Mouse (Mus musculus) brain, embryonic 18.5 days (tissue): ENCODE measurements around the gene Reg4.

Experiments used
- DNase-seq: peaks from one replicate; pipeline ENCODE4 v3.0.0-alpha.2; 2012; ENCODE audit warnings: low read depth, low spot score

Reg4 gene

GRCm38 (mm10) chr3:98236266-98236665 lies 14.3 kb downstream of the Reg4 start:
- no peak for DNase-seq

DNA sequence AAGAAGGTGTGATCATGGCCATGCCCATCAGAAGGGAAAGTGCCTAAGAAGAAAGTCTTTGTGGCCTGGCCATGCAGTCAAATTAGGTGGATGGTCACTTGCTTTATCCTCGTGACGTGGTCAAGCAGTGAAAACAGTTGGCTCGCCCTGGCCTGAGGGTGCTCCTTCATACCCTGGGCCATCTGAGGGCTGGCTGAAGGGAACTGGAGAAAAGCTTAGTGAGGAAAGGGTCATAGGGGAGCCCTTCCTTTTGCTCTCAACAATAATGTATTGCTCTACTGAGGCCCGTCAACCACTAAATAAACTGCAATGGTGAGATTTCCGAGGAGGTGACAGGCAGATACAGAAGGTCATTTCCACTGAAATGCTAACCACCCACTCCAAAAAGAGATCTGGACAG lies 15.3 kb downstream of the Reg4 start:
- no peak for DNase-seq

DNA sequence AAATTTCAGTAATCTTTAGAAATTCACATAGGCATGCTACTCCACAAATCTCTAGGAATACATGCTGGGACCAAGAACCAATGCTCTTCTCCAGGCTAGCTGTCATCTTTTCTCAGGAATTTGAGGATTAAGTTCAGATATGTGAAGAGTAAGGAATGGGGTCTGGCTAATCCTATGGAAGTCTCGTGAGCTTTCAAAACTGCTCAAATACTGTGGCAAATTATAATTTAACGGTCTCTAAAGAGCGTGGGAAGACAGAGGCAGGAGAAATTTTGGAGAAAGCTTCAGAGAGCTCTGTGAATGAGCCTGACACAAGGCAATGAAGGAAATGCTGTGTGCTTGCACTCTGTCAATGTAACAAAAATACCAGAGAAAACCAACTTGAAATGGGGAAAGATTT lies 16.2 kb downstream of the Reg4 start:
- DNase-seq = no peak

- DNase-seq = no peak
Observed at GRCm38 (mm10) chr3:98242051-98242450, 20.1 kb downstream of the Reg4 start.

GRCm38 (mm10) chr3:98242458-98243037 lies 20.6 kb downstream of the Reg4 start:
- DNase-seq = no peak

GRCm38 (mm10) chr3:98245892-98246291 lies 23.9 kb downstream of the Reg4 start:
- no peak for DNase-seq

- no peak for DNase-seq
Observed at GRCm38 (mm10) chr3:98246985-98247751, 25.2 kb downstream of the Reg4 start.

- DNase-seq = no peak
Observed at GRCm38 (mm10) chr3:98249378-98249777, 27.4 kb downstream of the Reg4 start.

DNA sequence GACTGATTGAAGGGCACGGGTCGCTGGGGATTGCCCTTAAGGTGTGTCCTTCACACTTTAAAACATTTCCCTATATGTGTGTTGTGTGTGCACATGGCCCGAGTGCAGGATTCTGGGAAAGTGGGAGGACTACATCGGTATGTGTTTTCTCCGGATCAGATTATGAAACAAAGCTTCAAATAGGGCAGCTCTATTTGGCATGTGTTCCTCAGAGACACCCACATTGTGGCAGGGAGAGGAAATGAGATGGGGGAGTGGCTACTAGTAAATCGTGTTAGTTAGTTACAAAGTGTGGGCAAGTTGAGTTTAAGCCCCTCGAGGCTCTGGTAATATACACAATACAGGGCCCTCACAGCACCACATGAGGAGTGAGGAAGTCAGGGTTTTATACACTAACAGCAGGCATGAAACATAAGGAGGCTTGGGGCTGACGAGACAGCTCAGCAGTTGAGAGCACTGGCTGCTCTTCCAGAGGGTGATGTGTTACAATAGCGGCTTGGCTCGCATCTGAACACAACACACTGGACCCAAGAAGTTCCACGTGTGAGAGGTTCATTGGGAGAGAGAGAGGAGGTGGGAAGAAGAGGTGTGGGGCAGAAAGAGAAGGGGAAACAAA lies 28.0 kb downstream of the Reg4 start:
- no peak for DNase-seq

- no peak for DNase-seq
Observed at GRCm38 (mm10) chr3:98254059-98254458, 32.1 kb downstream of the Reg4 start.

- DNase-seq = no peak
Observed at GRCm38 (mm10) chr3:98254656-98255583, 33.0 kb downstream of the Reg4 start.

- DNase-seq = no peak
Observed at GRCm38 (mm10) chr3:98258723-98259122, 36.8 kb downstream of the Reg4 start.

DNA sequence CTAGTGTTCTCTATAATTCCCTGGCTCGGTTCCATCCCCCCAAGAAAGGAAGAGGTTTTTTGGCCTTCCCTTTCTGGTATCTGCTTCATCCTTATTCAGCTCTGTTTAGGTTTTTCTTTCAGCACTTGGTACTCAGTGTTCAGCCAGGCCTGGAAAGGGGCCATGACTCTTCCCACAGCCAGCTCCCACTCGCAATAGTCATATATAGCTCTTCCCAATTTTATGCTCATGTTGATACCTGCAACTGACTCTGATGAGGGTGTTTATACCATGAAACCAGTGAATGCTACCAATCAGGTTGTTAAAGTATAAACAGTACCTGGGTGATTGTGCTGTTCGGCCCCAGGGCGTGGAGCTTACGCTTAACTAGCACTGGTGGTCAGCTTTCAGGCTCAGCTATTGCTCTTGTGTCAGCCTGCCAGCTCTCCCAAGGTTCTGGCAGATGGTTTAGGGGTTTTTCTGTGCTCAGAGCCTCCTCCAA lies 37.4 kb downstream of the Reg4 start:
- no peak for DNase-seq

DNA sequence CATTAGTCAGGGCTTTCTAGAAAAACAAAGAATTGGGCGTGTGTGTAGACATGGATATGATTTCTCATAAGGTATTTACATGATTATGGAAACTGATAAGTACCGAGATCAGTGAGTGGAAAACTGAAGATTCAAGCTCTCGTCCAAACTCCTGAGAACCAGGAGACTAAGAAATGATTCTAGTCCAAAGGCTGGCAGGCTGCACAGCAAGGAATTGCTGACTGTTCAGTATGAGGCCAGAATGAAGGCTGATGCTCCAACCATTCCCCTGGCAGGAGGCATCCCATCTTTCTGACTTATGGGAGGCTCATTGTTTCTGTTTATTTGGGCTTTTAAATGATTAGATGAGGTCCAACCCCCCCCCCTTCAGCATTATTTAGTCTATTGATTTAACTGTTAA lies 38.6 kb downstream of the Reg4 start:
- DNase-seq = no peak

DNA sequence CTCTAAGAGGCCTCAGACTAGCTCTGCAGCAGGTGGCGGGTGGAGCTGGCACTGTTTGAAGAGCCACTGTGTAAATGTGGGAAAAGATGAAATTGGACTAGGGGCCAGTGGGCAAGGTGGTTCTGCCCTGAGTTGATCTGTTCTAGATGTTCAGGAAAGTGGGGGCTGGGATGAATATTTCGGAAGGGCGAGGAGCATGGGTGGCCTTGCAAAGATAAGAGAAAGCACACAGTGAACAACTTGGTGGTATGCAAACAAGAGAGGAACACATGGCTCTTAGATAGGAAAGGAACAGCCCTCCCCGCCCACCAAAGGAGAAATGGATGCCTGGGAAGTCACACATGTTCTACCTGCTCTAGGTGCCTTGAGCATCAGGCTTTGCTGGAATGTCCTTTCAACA lies 39.5 kb downstream of the Reg4 start:
- DNase-seq = no peak

GRCm38 (mm10) chr3:98262133-98262532 lies 40.2 kb downstream of the Reg4 start:
- no peak for DNase-seq

GRCm38 (mm10) chr3:98267249-98267651 lies 45.3 kb downstream of the Reg4 start:
- no peak for DNase-seq

GRCm38 (mm10) chr3:98273623-98274398 lies 51.9 kb downstream of the Reg4 start:
- DNase-seq = no peak

GRCm38 (mm10) chr3:98279682-98280081 lies 57.7 kb downstream of the Reg4 start:
- DNase-seq = no peak

DNA sequence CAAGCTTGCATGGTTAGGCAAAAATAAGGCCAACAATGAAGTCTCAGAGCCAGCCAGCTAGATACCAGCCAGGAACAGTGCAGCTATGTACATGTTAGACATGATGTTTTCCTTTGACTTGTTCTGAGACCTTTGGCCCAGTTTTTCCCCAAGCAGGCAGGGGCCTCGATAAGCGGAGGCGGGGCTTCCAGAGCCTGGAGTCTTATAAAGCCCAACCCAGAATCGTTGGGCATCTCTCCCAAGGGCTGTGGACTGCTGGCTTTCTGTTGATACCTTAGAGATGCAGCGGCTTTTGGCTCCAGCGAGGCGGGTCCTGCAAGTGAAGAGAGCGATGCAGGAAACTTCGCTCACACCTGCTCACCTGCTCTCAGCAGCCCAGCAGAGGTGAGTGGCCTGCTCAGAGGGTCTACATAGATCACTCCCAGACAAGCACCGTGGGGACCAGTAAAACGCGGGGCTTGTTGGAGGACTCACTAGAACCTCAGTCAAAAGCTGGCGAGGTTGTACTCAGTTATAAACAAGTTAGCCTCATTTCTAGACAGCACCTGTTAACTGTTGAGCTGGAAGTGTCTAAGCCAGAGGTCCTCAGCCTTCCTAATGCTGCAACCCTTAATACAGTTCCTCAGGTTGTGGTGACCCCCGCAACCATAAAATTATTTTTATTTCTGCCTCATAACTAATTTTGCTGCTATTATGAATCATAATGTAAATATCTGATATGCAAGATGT lies 58.4 kb downstream of the Reg4 start, which contains the start of gene Hmgcs2:
Hmgcs2 (plus strand) TSS at position 232 of the 729 bp plus-strand sequence.
- DNase-seq = no peak
